Mouse (Mus musculus) erythroblast, adult 5-6 weeks (primary cell): ENCODE measurements around the gene Sema5a. TPM values are rescaled to one million over a fixed set of nuclear protein-coding genes. Genes with fewer than 3 reads are reported as not detected.

Experiments used
- ATAC-seq: replicated peaks from 2 replicates; pipeline ENCODE4 v1.8.0; 2016; ENCODE audit warnings: moderate number of reproducible peaks, mild to moderate bottlenecking, moderate TSS enrichment, inconsistent platforms; ENCODE audit not compliant: poor library complexity, low FRiP score, severe bottlenecking
- total RNA-seq, 2 experiments: library from RNA; stranded (forward) in 1 of 2; stranded (reverse) in 1 of 2; fragments of 150-400 nt in 1 of 2; fragments of 200-764, 138-1000 nt in 1 of 2; gene quantifications; 2 replicates each; pipeline versions ENCODE4 v1.2.3 to v1.2.4; 2015 to 2017; ENCODE audit warnings: low replicate concordance in 2 of 2

Gene Sema5a
- total RNA-seq, 2 experiments from 2014 or later, result not detected

DNA sequence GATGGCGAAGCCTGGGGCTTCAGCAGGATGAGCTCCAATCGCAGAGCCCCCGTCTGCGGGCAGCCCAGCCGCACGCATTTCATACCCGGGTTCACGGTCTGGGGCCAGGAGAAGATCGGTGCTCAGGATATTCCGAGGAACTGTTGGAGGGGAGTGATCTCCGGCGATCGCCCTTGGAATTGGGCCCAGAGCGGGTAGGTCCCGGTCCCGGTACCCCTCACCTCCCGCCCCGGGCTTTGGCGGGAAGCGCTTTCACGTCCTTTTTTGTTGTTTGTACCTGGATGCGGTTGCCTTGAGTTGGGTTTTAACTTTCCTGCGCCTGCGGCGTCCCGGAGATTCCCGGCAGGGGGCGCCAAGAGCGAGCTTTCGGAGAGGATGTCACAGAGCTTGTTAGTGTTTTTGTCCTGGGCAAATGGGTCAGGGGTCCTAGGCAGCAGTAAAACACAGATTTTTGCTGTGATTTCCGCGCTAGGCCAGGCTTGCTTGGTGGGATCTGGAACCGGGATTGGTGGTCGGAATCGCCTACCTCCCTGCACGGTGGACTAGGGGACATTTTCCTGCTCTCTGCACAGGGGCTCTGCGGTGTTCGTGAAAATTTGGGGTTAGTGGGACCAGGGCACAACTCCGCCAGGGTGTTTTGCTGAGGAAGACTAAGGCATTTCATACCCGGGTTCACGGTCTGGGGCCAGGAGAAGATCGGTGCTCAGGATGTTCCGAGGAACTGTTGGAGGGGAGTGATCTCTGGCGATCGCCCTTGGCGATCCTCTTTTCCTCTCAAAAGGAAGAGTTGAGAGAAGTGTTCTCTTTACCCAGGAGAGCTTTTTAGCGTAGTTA lies 1.4 kb downstream of the Sema5a start:
- ATAC-seq, result no peak

DNA sequence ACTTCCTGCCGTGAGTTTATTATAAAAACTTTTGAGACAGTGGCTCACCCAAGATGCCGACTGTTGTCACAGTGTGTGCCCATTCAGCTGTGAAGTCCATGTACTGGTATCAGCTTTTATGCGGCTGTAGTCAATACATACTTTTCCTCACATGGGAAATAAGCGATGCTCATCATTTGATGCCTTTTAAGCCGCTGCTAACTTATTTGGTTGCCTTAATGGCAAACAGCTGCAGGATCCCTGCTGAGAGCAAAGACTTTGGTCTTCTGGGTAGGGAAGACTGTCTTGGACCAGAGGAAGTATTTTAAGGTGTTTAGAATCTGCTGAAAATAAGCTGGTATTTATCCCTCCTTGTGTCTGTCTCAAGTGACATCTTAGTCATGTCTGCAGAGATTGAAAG lies 2.7 kb downstream of the Sema5a start:
- no peak for ATAC-seq

DNA sequence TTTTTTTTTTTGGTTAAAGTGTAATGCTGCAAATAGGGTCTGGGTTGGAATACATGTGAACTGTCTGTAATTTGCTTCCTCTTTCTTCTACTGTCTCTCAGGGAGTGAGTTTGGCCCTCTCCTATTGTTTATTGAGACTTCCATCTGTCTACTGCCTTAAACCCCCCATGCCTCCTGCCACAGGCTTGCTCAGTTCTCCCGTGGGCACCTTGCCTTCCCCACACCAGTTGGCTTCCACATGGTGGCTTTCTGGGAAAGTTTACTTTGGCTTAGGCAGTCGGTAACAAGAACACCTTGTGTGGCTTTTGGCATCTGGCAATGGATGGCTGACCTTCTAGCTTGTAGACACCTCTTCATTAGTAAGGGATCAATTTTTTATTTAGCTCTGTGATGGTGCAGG lies 10.2 kb downstream of the Sema5a start:
- no peak for ATAC-seq

DNA sequence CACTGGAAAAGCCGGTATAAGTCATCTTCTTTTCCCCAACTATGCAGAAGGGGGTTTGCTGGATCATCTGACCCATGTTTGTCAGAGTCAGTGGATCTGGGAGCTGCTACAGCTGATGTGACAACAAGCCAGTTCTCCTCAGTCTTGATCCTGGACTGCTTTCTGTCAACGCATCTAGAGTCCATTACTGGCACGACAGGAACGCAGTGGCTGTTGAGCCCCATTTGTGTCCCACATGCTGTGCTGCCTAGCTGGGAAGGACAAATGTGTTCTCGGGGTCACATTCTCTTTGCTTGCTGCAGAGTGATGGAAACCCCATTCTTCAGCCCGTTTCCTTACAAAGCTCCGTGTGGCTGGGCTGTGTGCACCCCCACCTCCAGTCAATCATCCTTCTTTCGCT lies 12.7 kb downstream of the Sema5a start:
- ATAC-seq, result no peak

GRCm38 (mm10) chr15:32257886-32258319 lies 13.3 kb downstream of the Sema5a start:
- ATAC-seq, result no peak

- ATAC-seq, result no peak
These were observed 14.9 kb downstream of the Sema5a start for GRCm38 (mm10) chr15:32259362-32260096.

DNA sequence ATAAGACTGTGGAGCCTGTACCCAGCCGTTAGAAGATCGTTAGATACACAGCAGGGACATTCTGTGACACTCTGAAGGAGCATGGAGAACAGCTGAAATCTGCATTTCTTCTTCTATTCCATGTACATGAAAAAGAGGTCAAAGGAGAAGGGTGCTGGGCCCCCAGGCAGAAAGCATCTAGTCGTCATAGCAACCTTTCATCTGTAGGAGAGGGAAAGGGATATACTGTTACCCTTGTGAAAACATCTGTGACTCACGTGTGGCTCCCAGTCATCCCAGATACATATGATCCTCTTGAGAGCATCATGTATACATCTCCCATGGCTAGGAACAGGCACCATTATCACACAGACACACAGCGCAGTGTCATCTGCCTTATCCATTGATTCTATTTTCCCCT lies 16.3 kb downstream of the Sema5a start:
- ATAC-seq, result no peak

- no peak for ATAC-seq
These were observed 19.0 kb downstream of the Sema5a start for GRCm38 (mm10) chr15:32263651-32264050.

DNA sequence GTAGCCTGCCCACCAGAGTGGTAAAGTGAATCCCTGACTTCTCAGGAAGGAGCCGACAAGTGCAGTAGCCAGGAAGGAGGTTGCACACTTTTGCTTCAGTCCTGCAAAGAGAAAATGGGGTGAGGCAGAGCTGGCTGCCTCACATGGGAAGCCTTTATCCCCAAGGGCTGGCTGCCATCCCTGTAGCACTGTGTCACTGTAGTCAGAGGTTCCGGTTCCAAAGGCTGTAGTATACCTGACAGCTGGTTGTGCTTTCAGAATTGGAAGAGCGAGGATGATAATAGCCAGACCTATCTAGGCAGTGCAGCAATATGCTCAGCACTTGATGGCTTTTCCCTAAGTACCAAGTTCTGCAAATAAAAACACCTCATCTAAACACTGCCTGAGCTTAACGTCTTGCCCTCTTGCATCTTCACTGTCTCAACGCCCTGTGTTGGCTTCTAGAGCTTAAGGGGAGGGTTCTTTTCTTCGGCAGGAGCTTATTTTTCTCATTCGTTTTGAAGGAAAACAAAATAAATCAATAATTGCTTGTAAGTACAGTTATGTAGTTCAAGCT lies 20.3 kb downstream of the Sema5a start:
- ATAC-seq, result no peak

DNA sequence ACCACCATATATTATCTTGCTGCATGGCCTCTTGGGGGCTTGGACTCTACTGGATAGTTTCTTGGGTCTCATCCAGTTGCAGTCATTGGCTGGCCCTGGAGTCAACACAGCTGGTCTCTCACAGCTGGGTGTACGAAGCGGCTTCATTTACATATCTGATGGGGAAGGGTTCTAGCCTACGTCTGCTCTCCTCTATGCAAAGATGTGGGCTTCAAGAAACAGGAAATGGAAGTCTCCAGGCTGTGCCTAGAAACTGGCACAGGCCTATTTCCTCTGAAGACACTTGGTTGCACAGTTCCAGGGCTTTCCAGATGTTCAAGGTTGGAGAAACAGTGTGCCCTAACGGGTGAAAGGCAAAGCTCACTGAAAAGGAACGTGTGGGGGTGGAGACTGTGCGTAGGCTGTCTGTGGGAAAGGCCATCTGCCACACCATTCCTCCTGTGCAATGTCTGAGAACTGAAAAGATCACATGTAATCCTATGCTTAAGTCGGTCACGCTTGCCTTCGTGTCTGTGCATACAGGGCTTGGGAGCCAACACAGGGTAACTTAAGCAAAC lies 20.8 kb downstream of the Sema5a start:
- ATAC-seq, result no peak

GRCm38 (mm10) chr15:32266122-32266820 lies 21.7 kb downstream of the Sema5a start:
- no peak for ATAC-seq

- ATAC-seq, result no peak
These were observed 25.5 kb downstream of the Sema5a start for GRCm38 (mm10) chr15:32270106-32270505.

DNA sequence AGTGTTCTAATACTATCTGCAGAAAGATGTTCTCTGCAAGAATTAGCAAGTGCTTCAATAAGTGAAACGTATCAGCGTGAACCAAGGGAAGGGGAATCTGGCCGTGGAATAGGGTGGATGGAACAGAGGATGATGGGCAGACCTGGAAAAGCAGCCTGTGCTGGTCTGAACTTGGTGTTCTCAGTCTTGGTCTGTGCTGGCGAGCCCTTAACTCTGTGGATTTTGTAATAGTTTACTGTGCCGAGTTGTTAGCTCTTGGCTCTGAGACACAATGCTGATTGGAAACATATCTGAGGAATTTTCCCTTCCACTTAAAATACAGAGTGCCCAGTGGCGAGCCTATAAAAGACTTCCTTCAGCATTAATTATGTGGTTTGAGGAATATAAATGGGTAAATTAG lies 29.3 kb downstream of the Sema5a start:
- no peak for ATAC-seq

- no peak for ATAC-seq
These were observed 30.4 kb downstream of the Sema5a start for GRCm38 (mm10) chr15:32275020-32275419.

GRCm38 (mm10) chr15:32278600-32278999 lies 34.0 kb downstream of the Sema5a start:
- no peak for ATAC-seq

DNA sequence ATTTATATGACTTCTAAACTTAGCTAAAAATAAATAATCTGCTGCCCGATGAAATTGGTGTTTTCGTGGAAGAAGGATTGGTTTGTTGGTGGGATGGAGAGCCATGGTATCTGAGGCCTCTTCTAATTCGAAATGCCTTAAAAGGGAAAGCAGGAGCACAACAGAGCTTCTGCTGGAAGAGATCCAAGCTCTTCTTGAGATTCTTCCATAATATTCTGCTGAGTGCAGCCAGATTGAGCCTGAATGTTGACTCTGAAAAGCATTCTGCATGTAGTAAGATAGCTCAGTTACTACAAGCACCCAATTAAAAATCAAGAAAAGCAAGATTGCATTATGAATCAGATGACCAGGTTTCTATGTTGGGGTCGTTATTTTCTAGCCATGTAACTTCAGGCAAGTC lies 36.8 kb downstream of the Sema5a start:
- no peak for ATAC-seq

DNA sequence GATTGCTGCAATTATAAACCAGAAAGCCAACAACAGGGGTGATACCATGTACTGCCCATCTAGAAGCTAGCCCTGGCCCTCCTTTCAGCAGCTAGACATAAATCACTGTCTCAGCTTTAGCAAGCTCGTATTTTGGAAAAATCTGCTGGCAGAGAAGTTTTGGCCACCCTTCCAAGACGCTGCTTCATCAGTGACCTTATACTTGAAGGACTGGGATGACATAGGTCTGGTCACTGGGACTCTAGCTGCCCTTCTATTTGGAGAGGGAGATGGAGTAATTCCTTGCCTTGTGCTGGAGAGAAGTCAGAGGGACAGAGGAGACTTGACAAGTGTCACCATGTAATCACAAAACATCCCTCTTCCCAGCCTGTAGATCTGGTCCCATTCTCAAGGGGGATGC lies 40.1 kb downstream of the Sema5a start:
- no peak for ATAC-seq

GRCm38 (mm10) chr15:32286296-32286695 lies 41.7 kb downstream of the Sema5a start:
- no peak for ATAC-seq

DNA sequence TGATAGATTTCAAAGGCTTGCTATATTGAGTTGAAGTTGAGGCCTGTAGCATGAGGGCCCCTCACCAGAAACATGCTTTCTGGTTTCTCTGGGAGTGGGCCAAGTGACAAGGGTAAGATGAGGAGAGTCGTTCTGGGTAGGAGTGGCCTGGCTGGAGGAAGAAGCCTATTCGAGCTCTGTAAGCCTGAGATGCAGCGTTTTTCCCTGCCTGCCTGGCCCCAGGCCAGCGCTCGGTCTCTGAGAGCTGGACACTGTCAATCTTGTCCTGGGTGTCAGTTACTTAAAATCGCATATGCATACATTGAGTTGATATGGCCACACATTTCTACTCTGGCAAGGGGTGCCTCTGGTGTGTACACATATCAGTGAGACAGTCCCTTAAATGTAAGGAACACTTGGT lies 43.9 kb downstream of the Sema5a start:
- no peak for ATAC-seq

DNA sequence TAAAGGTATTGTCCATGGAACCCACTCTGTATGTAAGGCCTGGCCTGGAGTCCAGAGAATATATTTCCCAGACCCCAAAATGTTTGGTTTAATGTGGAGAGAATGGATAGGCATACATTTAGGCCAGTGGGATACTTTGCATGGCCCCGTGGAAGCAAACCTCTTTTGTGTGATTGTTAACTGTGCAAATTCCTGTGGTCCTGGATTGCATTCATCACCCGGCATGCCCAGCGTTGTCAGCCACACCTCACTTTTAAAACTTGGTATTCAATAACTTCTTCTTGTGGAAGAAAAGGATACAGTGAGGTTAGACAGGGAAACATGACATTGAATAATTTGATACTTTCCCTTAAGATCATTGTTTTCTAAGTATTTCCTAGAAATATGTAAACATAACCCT lies 46.4 kb downstream of the Sema5a start:
- ATAC-seq, result no peak
